Mouse (Mus musculus) natural killer cell, adult 2 months (primary cell): ENCODE results near the gene Ccdc102a.
A peak's percentile ranks its signal among the peaks of the same experiment; 100 is the strongest.

Experiments used
- DNase-seq, 2 experiments: peaks; one replicate each; pipeline ENCODE4 v3.0.0; 2022; ENCODE audit warnings: low spot score in 2 of 2

The Ccdc102a gene

DNA sequence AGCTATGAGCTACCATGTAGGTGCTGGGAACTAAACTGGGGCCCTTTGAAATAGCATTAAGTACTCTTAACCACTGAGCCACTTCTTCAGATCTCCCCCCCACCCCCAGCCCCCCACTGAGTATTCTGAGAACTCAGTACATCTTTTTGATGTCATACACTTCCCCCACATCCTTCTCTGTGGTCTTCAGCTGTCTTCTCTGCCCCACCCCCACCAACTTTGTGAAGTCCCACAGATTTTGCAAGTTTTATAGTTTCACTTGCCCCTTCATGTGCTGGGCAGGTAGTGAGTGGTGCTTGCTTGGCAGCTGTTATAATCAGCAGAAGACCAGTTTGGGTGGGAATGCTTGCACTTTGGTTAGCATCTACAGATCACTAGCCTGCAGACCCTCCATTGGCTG, 1.4 kb upstream of the Ccdc102a start:
- peak; percentile 37 to 49 for DNase-seq

DNA sequence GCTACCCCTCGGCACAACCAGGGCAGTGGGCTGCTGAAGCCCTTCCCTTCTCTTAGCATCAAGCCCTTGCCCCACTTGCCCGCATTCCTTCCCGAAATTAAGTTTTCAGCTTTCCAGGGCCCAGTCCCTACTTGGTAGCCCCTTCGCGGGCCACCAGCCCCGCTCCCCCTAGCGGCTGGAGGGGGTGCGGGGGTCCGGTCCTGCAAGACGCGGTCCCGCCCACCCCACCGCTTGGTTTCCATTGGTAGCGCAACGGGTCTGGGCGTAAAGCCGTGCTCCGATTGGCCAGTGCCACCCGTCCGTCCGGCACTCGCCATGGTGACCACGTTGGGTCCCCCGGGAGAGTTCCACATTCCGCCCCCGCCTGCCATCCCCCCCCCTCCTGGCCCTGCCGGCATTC, 546 bp downstream of the Ccdc102a start:
- DNase-seq, result peak; percentile 87 to 88

DNA sequence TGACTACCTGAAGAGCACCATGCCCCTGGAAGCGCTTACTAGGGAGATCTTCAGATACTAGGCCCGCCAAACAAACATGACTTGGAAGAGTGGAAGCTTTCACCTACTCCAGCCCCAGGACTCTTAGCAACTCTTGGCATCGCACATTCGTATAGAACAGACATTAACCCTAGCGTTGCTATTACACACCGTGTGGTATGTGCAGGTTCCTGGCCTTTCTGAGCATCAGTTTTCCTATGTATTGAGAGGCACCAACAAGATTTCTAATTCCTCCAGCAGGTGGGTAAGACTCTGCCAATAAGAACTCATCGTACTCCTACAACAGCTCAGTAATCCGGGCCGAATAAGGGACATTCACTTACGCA, 956 bp downstream of the Ccdc102a start:
- DNase-seq, result no peak

GRCm38 (mm10) chr8:94916311-94916959, 1.5 kb downstream of the Ccdc102a start:
- no peak for DNase-seq

- DNase-seq, result no peak
Measured at GRCm38 (mm10) chr8:94914701-94915101, 3.2 kb downstream of the Ccdc102a start.

DNA sequence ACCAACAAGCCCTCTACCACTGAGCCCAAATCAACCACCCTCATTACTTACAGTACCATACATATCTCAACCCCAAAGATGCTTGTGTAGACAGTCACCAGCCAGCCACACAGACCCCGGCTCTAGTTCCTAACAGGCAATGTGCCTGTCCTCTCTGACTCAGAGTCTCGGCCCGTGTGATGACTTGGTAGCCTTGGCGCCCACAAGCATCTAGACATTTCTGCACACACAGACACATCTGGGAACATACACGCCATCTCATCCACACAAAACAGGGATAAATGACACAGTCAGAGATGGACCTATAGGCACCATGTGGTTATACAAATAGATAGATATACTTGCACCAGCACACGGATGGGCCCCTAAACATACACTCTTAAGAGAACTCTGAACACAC, 3.6 kb downstream of the Ccdc102a start:
- no peak for DNase-seq

- peak in 1 of 2 experiments; percentile 23 for DNase-seq
Measured at GRCm38 (mm10) chr8:94913061-94913660, 4.7 kb downstream of the Ccdc102a start.

DNA sequence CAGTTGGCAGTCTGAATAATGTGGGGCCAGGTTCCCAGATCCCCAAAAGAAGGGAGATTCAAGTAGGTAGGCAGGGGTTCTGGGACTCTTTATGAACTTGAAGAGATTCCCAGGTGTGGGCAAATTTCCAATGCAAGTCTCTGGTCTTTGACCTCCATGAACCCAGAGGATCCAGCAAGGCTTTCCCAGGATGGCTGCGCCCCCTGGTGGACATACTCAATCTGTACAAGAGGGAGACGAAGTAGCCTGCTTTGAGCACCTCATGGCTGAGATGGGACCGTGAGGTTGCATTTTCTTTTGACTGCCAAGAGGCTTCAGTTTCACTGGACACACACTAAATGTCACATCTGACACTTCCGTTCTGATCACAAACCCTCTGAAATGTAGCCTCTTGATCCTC, 9.1 kb downstream of the Ccdc102a start:
- DNase-seq, result peak; percentile 56 to 66

DNA sequence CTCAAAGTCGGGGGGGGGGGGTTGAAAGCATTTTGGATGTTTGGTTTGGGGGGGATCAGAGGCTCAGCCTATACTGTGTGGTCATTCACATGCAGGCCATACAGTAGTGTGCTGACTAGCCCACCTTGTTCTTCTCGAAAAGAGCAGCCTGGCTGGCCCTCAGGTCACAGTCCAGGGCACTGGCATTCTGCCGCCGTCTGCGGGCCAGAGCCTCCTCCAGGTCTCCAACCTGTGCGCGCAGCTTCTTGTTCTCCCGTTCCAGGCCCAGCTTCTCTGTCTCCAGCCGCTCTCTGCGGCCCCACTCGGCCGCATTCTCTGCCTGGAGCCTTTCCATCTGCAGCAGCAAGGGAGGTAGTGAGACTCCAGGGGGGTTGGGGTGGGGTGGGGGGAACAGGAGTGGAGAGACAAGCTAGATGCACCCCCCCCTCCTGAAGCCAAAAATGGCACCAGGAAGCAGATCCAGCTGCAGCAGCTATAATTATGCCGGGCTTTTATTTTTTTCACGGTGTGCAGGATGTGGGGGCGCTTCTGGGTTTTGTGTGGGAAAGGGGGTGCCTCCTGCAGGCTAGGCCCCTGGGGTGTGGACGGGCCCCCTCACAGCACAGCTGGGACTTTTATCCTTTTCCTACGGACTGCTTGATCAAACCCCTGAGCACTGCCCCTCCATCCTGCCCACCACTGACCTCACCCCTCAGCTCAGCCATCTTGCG, 10.2 kb downstream of the Ccdc102a start:
- DNase-seq, result no peak

GRCm38 (mm10) chr8:94904450-94905175, 13.3 kb downstream of the Ccdc102a start:
- DNase-seq, result no peak

- no peak for DNase-seq
Measured at GRCm38 (mm10) chr8:94903709-94904108, 14.2 kb downstream of the Ccdc102a start.

- DNase-seq, result no peak
Measured at GRCm38 (mm10) chr8:94901031-94901430, 16.9 kb downstream of the Ccdc102a start.

DNA sequence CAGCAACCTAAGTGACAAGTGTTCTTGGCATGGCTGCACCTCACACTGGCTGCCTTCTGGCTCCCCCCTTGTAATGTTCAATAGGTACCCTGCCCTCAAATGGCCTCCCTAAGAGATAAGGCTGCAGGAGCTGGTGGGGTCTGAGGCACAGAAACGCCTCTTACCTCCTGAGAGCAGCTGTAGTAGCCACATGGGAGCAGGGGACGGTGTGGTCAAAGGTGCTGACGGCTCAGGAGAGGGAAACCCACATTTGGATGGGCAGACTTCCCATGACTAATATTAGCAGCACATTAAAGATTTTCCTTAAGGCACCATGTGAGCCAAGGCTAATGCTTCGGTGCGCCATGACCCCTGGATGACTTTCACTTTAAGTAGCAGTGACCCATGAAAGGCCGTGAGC, 17.3 kb downstream of the Ccdc102a start:
- DNase-seq, result no peak

DNA sequence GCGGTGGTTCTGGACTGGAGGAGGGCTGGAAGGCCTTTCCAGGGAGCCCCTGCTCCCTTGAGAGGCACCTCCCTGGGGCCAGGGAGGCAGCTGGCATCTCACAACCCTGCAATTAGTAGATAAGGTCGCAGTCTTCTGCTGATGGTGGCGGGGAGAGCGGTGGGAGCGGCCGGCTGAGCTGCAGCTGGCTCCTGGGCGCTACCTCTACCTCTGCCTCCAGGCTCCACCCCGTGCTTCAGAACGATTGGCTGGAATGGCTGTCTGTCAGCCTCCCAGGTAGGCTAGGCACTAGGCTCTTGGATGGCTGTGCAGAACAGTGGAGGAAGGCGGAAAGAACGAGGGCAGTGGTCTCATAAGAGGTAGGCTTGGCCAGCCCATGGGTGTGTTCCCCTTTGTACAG, 18.6 kb downstream of the Ccdc102a start:
- DNase-seq, result no peak

- DNase-seq, result no peak
Measured at GRCm38 (mm10) chr8:94892917-94893316, 25.0 kb downstream of the Ccdc102a start.

GRCm38 (mm10) chr8:94888383-94889036, 29.4 kb downstream of the Ccdc102a start:
- DNase-seq, result no peak

DNA sequence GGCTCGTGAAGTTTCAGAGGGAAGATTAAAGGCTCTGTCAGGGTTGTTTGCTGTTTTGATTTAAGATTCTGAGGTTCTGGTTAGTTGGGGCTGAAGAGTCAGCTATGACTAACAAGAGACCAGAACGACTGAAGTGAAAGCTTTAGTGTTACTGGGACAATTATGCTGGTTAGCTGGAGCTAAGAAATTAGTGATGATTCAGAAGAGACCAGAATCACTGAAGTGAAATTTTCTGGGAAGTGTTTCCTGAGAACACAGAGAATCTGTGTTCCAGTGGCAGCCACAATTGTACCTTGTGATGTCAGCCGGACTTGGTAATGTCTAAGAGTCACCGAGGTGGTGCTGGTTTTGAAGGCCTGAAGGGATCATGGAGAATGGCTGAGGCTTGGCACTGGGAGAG, 37.2 kb downstream of the Ccdc102a start:
- no peak for DNase-seq

DNA sequence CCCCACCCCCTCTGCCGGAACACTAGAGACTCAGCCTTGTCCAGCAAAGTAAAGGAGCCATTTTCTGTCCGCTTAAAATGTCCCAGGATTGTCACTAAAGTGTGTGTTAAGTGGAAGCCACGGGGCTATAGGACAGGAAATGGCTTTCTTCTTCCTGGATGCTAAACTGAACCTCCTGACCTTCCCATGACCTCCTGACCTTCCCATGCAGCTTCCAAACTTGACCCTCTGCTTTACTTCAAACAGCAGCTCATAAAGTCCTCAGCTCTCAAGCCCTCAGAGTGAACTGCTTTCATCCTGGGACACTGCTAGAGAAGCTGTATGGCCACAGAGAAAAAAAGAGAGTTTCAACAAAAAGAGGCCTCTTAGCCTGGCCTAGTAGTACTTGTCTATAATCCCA, 41.1 kb downstream of the Ccdc102a start:
- no peak for DNase-seq

- DNase-seq, result peak; percentile 50 to 74
Measured at GRCm38 (mm10) chr8:94876197-94876730, 41.6 kb downstream of the Ccdc102a start, which contains the start of gene Dok4. Gene Dok4 (minus strand): TSS chr8:94876330.

DNA sequence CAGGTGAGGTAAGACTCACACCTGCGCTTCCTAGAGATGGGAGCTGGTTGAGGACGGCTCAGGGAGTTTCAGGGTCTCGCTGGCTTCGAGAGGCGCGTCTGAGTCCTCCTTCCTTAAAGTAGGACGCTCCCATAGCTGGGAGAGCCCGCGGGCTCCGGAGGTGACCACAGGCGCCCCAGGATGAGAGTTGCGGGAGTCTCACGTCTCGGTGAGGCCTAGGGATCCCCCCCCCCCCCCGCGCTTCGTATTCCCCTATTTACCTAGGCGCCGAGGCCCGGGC, 42.1 kb downstream of the Ccdc102a start:
- no peak for DNase-seq

DNA sequence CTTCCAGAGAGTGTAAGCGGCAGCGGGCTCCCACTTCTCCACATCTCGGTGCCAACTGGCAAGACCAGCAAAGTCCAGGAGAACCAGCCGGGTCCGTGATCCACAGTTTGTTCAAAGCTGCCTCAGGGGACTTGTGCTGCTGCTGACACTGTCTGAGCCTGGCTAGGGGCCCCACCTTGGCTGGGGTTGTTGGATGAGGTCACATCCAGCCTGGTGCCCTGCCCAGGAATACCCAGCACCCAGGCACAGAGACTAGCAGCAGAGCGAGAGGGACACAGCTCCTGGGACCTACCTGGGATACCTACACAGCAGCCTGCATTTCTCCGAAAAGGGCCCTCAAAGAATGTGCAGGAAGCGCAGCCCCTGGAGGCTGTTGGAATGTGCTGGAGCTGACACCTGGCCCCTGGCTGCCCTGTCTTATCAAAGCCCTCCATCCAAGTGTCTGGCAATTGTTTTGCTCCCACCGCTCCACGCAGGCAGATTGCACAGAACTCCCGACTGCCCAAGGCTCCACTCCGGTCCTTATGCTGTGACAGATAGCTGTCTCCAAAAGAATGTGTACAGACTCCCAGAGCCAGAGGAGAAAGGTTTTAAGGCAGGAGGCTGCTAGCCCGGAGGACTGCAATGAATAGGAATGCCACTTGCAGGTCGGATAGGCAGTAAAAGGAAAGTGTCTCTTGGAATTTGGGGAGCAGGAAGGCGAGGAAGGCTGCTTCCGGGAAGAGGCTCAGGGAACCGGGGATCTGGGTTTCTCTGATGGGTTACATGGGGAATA, 42.6 kb downstream of the Ccdc102a start:
- DNase-seq, result no peak
